Mouse (Mus musculus): Measurements from ENCODE around the gene Sprr2k.
"Not testable (repeated sequence)": the region's sequence is repeated elsewhere in the genome, so short reads cannot be mapped to it uniquely, and the experiment has no call there.

The Sprr2k gene

GRCm38 (mm10) chr3:92432282-92432681, at the start of gene Sprr2k:
Gene Sprr2k (plus strand): TSS chr3:92432582.
- in situ Hi-C loops (cut with MboI; ENCODE audit: unreplicated experiment in 2 of 2) = no loop called here

GRCm38 (mm10) chr3:92385385-92385784, 47.0 kb upstream of the Sprr2k start, which contains the start of gene Sprr2h:
Gene Sprr2h (plus strand): TSS chr3:92385685.
- in situ Hi-C loops (cut with MboI; ENCODE audit: unreplicated experiment in 2 of 2) = no loop called here

GRCm38 (mm10) chr3:92394301-92394700, 38.1 kb upstream of the Sprr2k start:
- in situ Hi-C loops (cut with MboI; ENCODE audit: unreplicated experiment in 2 of 2) = no loop called here

- in situ Hi-C loops (cut with MboI; ENCODE audit: unreplicated experiment in 2 of 2) = no loop called here
Observed at GRCm38 (mm10) chr3:92407691-92408090, 24.7 kb upstream of the Sprr2k start, which contains the start of gene Sprr2i. Gene Sprr2i (plus strand): TSS chr3:92407991.

GRCm38 (mm10) chr3:92417782-92418181, 14.6 kb upstream of the Sprr2k start, which contains the start of gene Sprr2j-ps:
Gene Sprr2j-ps (plus strand): TSS chr3:92418082.
- in situ Hi-C loops (cut with MboI; ENCODE audit: unreplicated experiment in 2 of 2) = no loop called here

GRCm38 (mm10) chr3:92429323-92429722, 3.1 kb upstream of the Sprr2k start, which contains the start of gene Gm9774:
Gene Gm9774 (minus strand): TSS chr3:92429423.
- in situ Hi-C loops (cut with MboI; ENCODE audit: unreplicated experiment in 2 of 2) = no loop called here

GRCm38 (mm10) chr3:92438689-92439088, 6.3 kb downstream of the Sprr2k start, which contains the start of gene Sprr1b:
Gene Sprr1b (minus strand): TSS chr3:92438789.
- in situ Hi-C loops (cut with MboI; ENCODE audit: unreplicated experiment in 2 of 2) = no loop called here

GRCm38 (mm10) chr3:92440177-92440576, 7.8 kb downstream of the Sprr2k start:
- in situ Hi-C loops (cut with MboI; ENCODE audit: unreplicated experiment in 2 of 2) = no loop called here

GRCm38 (mm10) chr3:92455151-92455550, 22.8 kb downstream of the Sprr2k start:
- in situ Hi-C loops (cut with MboI; ENCODE audit: unreplicated experiment in 2 of 2) = no loop called here

GRCm38 (mm10) chr3:92458620-92459019, 26.2 kb downstream of the Sprr2k start, which contains the start of gene Sprr3:
Gene Sprr3 (minus strand): TSS chr3:92458720.
- in situ Hi-C loops (cut with MboI; ENCODE audit: unreplicated experiment in 2 of 2) = no loop called here

- in situ Hi-C loops (cut with MboI; ENCODE audit: unreplicated experiment in 2 of 2) = no loop called here
Observed at GRCm38 (mm10) chr3:92466576-92466975, 34.2 kb downstream of the Sprr2k start.

- in situ Hi-C loops (cut with MboI; ENCODE audit: unreplicated experiment in 2 of 2) = no loop called here
Observed at GRCm38 (mm10) chr3:92467424-92467823, 35.0 kb downstream of the Sprr2k start.

GRCm38 (mm10) chr3:92470111-92470510, 37.7 kb downstream of the Sprr2k start:
- in situ Hi-C loops (cut with MboI; ENCODE audit: unreplicated experiment in 2 of 2) = no loop called here

GRCm38 (mm10) chr3:92481249-92481648, 48.9 kb downstream of the Sprr2k start:
- in situ Hi-C loops (cut with MboI; ENCODE audit: unreplicated experiment in 2 of 2) = not testable (repeated sequence)

Measured in v-Abl transformed pro-B cells (cell line).